Mouse (Mus musculus): ENCODE results near the gene Tnfsfm13.

Tnfsfm13 gene

GRCm38 (mm10) chr11:69645860-69646259, 50.0 kb downstream of the Tnfsfm13 start:
- DNase-seq: no peak

- no peak for DNase-seq
These were observed 60.4 kb downstream of the Tnfsfm13 start for GRCm38 (mm10) chr11:69635471-69635870.

GRCm38 (mm10) chr11:69633128-69633866, 62.6 kb downstream of the Tnfsfm13 start:
- no peak for DNase-seq

All from right cerebral cortex, postnatal 14 days (tissue).